Comparison of ENCODE assay signal across 8 mouse cellular contexts in genomic region chr8:12978726-12979125, GRCm38 (mm10). TPM values are rescaled to one million over a fixed set of nuclear protein-coding genes. Genes with fewer than 3 reads are reported as not detected.
DNase-seq lines count a peak whose midpoint lies in the region; ATAC-seq and TF ChIP-seq lines count a peak whose summit lies in the region.

No protein-coding gene starts in this region.

- peak; percentile 84 for TF ChIP-seq CTCF in left cerebral cortex, adult 2 months (IDR thresholded peaks at IDR 0.05)

- peak; percentile 36 for ATAC-seq in embryonic facial prominence, embryonic 11.5 days (replicated peaks; ENCODE audit: insufficient number of reproducible peaks, low FRiP score, low TSS enrichment, low read depth)
- 0 out of 2 replicates have a peak, but pooled peaks have one; percentile 35 for ATAC-seq in midbrain, embryonic 11.5 days (ENCODE audit: low FRiP score)

- H3K36me3 ChIP-seq in embryonic facial prominence, embryonic 11.5 days (replicated peaks; ENCODE audit: control insufficient read depth, insufficient read depth, low read depth, low read length): no peaks in the 10 kb centered on the region; the same call in 1 of the 2 replicates
- H3K36me3 ChIP-seq in midbrain, embryonic 11.5 days (ENCODE audit: control insufficient read depth, insufficient read depth, low read length): peaks cover 4% of the 10 kb centered on the region; the same call in 1 of the 2 replicates

- no peak overlapping the region for H3K27ac ChIP-seq in left cerebral cortex, adult 2 months
- H3K27ac ChIP-seq in embryonic facial prominence, embryonic 11.5 days (replicated peaks; ENCODE audit: low read depth, low read length): no peak overlapping the region
- H3K27ac ChIP-seq in midbrain, embryonic 11.5 days (ENCODE audit: low read depth, low read length): no peak overlapping the region

- H3K9me3 ChIP-seq in embryonic facial prominence, embryonic 11.5 days (replicated peaks; ENCODE audit: control insufficient read depth, low read length): no peaks in the 10 kb centered on the region
- no peaks in the 10 kb centered on the region for H3K9me3 ChIP-seq in midbrain, embryonic 11.5 days (ENCODE audit: control insufficient read depth, low read length)

- no peak for DNase-seq in left cerebral cortex, adult 2 months (ENCODE audit: extremely low spot score in 1 of 2, low spot score in 2 of 2)
- no peak for DNase-seq in left cerebral cortex, adult 9 months (ENCODE audit: low spot score in 2 of 2)
- peak; percentile 81 for DNase-seq in adrenal gland, postnatal 14 days
- peak; percentile 90 for DNase-seq in embryonic facial prominence, embryonic 11.5 days (ENCODE audit: low spot score)
- peak; percentile 61 to 72 for DNase-seq in heart, postnatal 10 days
- peak; percentile 70 to 80 for DNase-seq in kidney, postnatal 4 days
- peak; percentile 93 for DNase-seq in midbrain, embryonic 11.5 days (ENCODE audit: low spot score, missing footprints)
- peak; percentile 72 for DNase-seq in testis, postnatal 10 days (ENCODE audit: low spot score)

- H3K9ac ChIP-seq in embryonic facial prominence, embryonic 11.5 days (replicated peaks; ENCODE audit: low read length): no peak overlapping the region
- H3K9ac ChIP-seq in midbrain, embryonic 11.5 days (ENCODE audit: low read length): no peak overlapping the region

- H3K4me2 ChIP-seq in embryonic facial prominence, embryonic 11.5 days (ENCODE audit: low read depth, low read length): no peak overlapping the region
- H3K4me2 ChIP-seq in midbrain, embryonic 11.5 days: no peak overlapping the region

- no peaks in the 10 kb centered on the region for H3K27me3 ChIP-seq in embryonic facial prominence, embryonic 11.5 days (ENCODE audit: control insufficient read depth, insufficient read depth, low read length)
- H3K27me3 ChIP-seq in midbrain, embryonic 11.5 days (ENCODE audit: control insufficient read depth, insufficient read depth, low read length): no peaks in the 10 kb centered on the region

- 24% methylated on average over 5 of the region's 5 CpGs for WGBS in embryonic facial prominence, embryonic 11.5 days
- WGBS in midbrain, embryonic 11.5 days: 25% methylated on average over 5 of the region's 5 CpGs

- no peak overlapping the region for H3K4me3 ChIP-seq in left cerebral cortex, adult 2 months
- no peak overlapping the region for H3K4me3 ChIP-seq in embryonic facial prominence, embryonic 11.5 days (ENCODE audit: low read depth, low read length)
- H3K4me3 ChIP-seq in midbrain, embryonic 11.5 days (ENCODE audit: low read depth, low read length): no peak overlapping the region

- no peaks in the 10 kb centered on the region for H3K4me1 ChIP-seq in embryonic facial prominence, embryonic 11.5 days (ENCODE audit: control insufficient read depth, insufficient read depth, low read length)
- H3K4me1 ChIP-seq in midbrain, embryonic 11.5 days (ENCODE audit: control insufficient read depth, insufficient read depth, low read length): no peaks in the 10 kb centered on the region

- intact Hi-C loops in left cerebral cortex, adult 2 months (cut with DNase I): loop anchor here (5.0 kb wide), 2 partner anchors 81 to 234 kb away; no protein-coding TSS in a partner anchor
- intact Hi-C loops in heart, postnatal 10 days (cut with DNase I): loop anchor here (2.0 to 5.0 kb wide), 2 partner anchors 129 to 234 kb away; partner anchors contain the start of genes Cul4a and Pcid2

RNA-seq across cellular contexts. Expression of gene F7, which starts 47.1 kb away (rescaled TPM):
- total RNA-seq in left cerebral cortex, adult 2 months (2021): under 1 TPM in 1 of 2 experiments, not detected in 1; 0.49 TPM
- total RNA-seq in adrenal gland, postnatal 14 days (2021): 1.3 and 13.2 TPM in 2 replicates
- polyA plus RNA-seq in embryonic facial prominence, embryonic 11.5 days (2014; fragmentation: Nextera tagmentation; extraction: Ambion mirVana): not detected in 2 replicates
- total RNA-seq in heart, postnatal 10 days (2021): not detected
- polyA plus RNA-seq in midbrain, embryonic 11.5 days (2014; fragmentation: Nextera tagmentation; extraction: Ambion mirVana): 0.07 and 0.14 TPM in 2 replicates

RNA-seq across cellular contexts. Expression of gene F10, which starts 58.4 kb away (rescaled TPM):
- under 1 TPM in 1 of 2 experiments, not detected in 1; 0.45 TPM for total RNA-seq in left cerebral cortex, adult 2 months (2021)
- total RNA-seq in adrenal gland, postnatal 14 days (2021): 4.9 and 76.6 TPM in 2 replicates
- polyA plus RNA-seq in embryonic facial prominence, embryonic 11.5 days (2014; fragmentation: Nextera tagmentation; extraction: Ambion mirVana): 1.2 and 1.3 TPM in 2 replicates
- under 1 TPM; 0.30 to 0.41 TPM for total RNA-seq in heart, postnatal 10 days (2021)
- polyA plus RNA-seq in midbrain, embryonic 11.5 days (2014; fragmentation: Nextera tagmentation; extraction: Ambion mirVana): 0.78 and 0.80 TPM in 2 replicates

Comparison
In these comparisons a context has a peak if more than half of its experiments do, and no peak if none do; other contexts are left out.
1. DNase-seq: peak in adrenal gland, postnatal 14 days (single experiment), embryonic facial prominence, embryonic 11.5 days (single experiment), heart, postnatal 10 days (2 of 2), kidney, postnatal 4 days (2 of 2), midbrain, embryonic 11.5 days (single experiment) and testis, postnatal 10 days (single experiment); none in left cerebral cortex, adult 2 months (0 of 2) and left cerebral cortex, adult 9 months (0 of 2).